In the genomic region with DNA sequence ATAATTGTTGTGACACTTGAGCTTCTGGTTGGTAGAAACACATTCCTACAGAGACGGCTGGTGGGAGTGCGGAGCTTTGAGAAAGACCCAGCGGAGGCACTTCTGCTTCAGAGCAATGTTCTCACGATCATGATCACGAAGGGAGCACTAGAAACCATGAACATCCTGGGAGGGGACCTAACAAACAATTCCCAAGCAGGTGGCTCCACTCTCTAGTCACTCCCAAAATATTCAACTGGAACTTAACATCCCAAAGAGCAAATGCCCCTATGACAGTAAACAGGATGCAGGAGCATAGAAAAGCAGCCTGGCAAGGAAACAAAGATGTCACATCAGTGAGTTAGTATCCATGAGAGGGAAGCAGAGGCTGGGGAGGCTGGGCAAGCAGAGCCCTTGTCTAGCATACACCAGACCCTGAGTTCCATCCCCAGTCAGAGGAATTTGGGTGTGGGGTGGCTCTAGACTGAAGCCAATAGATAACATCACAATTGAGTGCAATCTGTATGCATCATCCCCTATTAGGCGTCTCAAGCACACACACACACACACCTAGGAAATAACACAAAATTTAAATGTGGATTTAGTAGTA, we compare ENCODE assay signal across 10 mouse cellular contexts. TPM values are rescaled to one million over a fixed set of nuclear protein-coding genes. Genes with fewer than 3 reads are reported as not detected.
DNase-seq lines count a peak whose midpoint lies in the region; ATAC-seq lines count a peak whose summit lies in the region.
"Had no signal": no experiment of that assay in that cellular context is flagged by ENCODE, and none has a peak within 500 bp of the region (broad histone marks: within the 10 kb centered on the region; RNA-seq: fewer than 3 reads in every experiment).

No protein-coding gene starts in this region.

- ATAC-seq in frontal cortex, adult (ENCODE audit: low TSS enrichment) = 0 out of 2 replicates have a peak, but pooled peaks have one; percentile 29
- no peak for ATAC-seq in limb, embryonic 13.5 days (ENCODE audit: low FRiP score, low read depth)
- ATAC-seq in activated CD4-positive, CD25-positive, alpha-beta regulatory T cell, adult 4 months = no peak
- ATAC-seq: CD4-positive, CD25-positive, alpha-beta regulatory T cell, adult 4 months had no signal

- no peaks in the 10 kb centered on the region for H3K9me3 ChIP-seq in limb, embryonic 13.5 days

- H3K9ac ChIP-seq in limb, embryonic 13.5 days = no peak overlapping the region

- peak overlapping the region; percentile 3; the same call in 1 of the 2 replicates for H3K27ac ChIP-seq in limb, embryonic 13.5 days
- H3K27ac ChIP-seq: gastrocnemius, adult 2 months had no signal

- H3K4me2 ChIP-seq in limb, embryonic 13.5 days (replicated peaks) = no peak overlapping the region

- no peaks in the 10 kb centered on the region for H3K36me3 ChIP-seq in limb, embryonic 13.5 days

- 66% methylated on average over 6 of the region's 6 CpGs for WGBS in limb, embryonic 13.5 days

- DNase-seq in frontal cortex, postnatal 14 days (ENCODE audit: low spot score in 2 of 2) = no peak
- peak; percentile 24 for DNase-seq in retina, postnatal 1 day
- DNase-seq in retina, embryonic 14.5 days (ENCODE audit: low spot score) = no peak
- DNase-seq in adrenal gland, postnatal 4 days (ENCODE audit: low spot score in 2 of 2) = no peak
- DNase-seq in gastrocnemius, adult 8-10 months (ENCODE audit: low spot score in 2 of 2) = no peak

- peaks cover 31% of the 10 kb centered on the region for H3K4me1 ChIP-seq in limb, embryonic 13.5 days

- no peak overlapping the region for H3K4me3 ChIP-seq in limb, embryonic 13.5 days
- H3K4me3 ChIP-seq: gastrocnemius, adult 2 months had no signal

- no peaks in the 10 kb centered on the region for H3K27me3 ChIP-seq in limb, embryonic 13.5 days

RNA-seq across cellular contexts. Expression of gene 1190002N15Rik, which starts 54.5 kb away (rescaled TPM):
- polyA plus RNA-seq in limb, embryonic 13.5 days (2015; fragmentation: Nextera tagmentation; extraction: Ambion mirVana) = 16.2 and 23.2 TPM in 2 replicates
- total RNA-seq in adrenal gland, postnatal 4 days (2021) = 10 to 100 TPM; 24.4 to 25.9 TPM
- polyA plus RNA-seq in activated CD4-positive, CD25-positive, alpha-beta regulatory T cell, adult 4 months (2017; shearing (Covaris generic)) = 1 to 10 TPM; 3.4 to 5.3 TPM
- 1 to 10 TPM; 2.5 to 3.0 (median 2.9) TPM for total RNA-seq in gastrocnemius, adult 8-10 months (2022)

Comparison
In these comparisons a context has a peak if more than half of its experiments do, and no peak if none do; other contexts are left out.
1. RNA of gene 1190002N15Rik, which starts 54.5 kb away (total RNA-seq): 24.4 to 25.9 TPM in adrenal gland, postnatal 4 days; 2.5 to 3.0 TPM in gastrocnemius, adult 8-10 months; every median in the first group is over 4 times any median in the second.